Mouse (Mus musculus) spleen, adult 18-20 months (tissue): ENCODE data around the gene Hhipl1.

Experiments used
- DNase-seq, 2 experiments: peaks; one replicate each; pipeline ENCODE4 v3.0.0; 2022; ENCODE audit warnings: mixed read lengths in 2 of 2

The Hhipl1 gene

GRCm38 (mm10) chr12:108315818-108316217, 9.7 kb downstream of the Hhipl1 start:
- no peak for DNase-seq

GRCm38 (mm10) chr12:108316655-108317054, 10.6 kb downstream of the Hhipl1 start:
- no peak for DNase-seq

GRCm38 (mm10) chr12:108317201-108317738, 11.2 kb downstream of the Hhipl1 start:
- DNase-seq = no peak

GRCm38 (mm10) chr12:108317826-108318430, 11.9 kb downstream of the Hhipl1 start:
- no peak for DNase-seq

GRCm38 (mm10) chr12:108318499-108318898, 12.4 kb downstream of the Hhipl1 start:
- DNase-seq = no peak

GRCm38 (mm10) chr12:108320096-108320495, 14.0 kb downstream of the Hhipl1 start:
- no peak for DNase-seq

GRCm38 (mm10) chr12:108326401-108326800, 20.3 kb downstream of the Hhipl1 start:
- no peak for DNase-seq

- DNase-seq = no peak
Measured at GRCm38 (mm10) chr12:108327889-108328491, 21.9 kb downstream of the Hhipl1 start.

- peak; percentile 58 to 75 for DNase-seq
Measured at GRCm38 (mm10) chr12:108333056-108333455, 27.0 kb downstream of the Hhipl1 start.

- DNase-seq = peak; percentile 27 to 44
Measured at GRCm38 (mm10) chr12:108333481-108333882, 27.4 kb downstream of the Hhipl1 start.

GRCm38 (mm10) chr12:108333895-108334445, 27.9 kb downstream of the Hhipl1 start, which contains the start of gene Cyp46a1:
Gene Cyp46a1, plus strand, starts transcription at chr12:108334381.
- peak; percentile 93 to 95 for DNase-seq

- DNase-seq = no peak
Measured at GRCm38 (mm10) chr12:108334529-108334928, 28.5 kb downstream of the Hhipl1 start.

GRCm38 (mm10) chr12:108338572-108339190, 32.6 kb downstream of the Hhipl1 start:
- peak in 1 of 2 experiments; percentile 32 for DNase-seq

- no peak for DNase-seq
Measured at GRCm38 (mm10) chr12:108348151-108348550, 42.1 kb downstream of the Hhipl1 start.

GRCm38 (mm10) chr12:108349026-108349425, 43.0 kb downstream of the Hhipl1 start:
- no peak for DNase-seq

- DNase-seq = no peak
Measured at GRCm38 (mm10) chr12:108350931-108351330, 44.9 kb downstream of the Hhipl1 start.

GRCm38 (mm10) chr12:108352371-108353136, 46.5 kb downstream of the Hhipl1 start:
- no peak for DNase-seq

- no peak for DNase-seq
Measured at GRCm38 (mm10) chr12:108354284-108354683, 48.2 kb downstream of the Hhipl1 start.

- DNase-seq = no peak
Measured at GRCm38 (mm10) chr12:108355271-108355670, 49.2 kb downstream of the Hhipl1 start.

- no peak for DNase-seq
Measured at GRCm38 (mm10) chr12:108355986-108356385, 49.9 kb downstream of the Hhipl1 start.

GRCm38 (mm10) chr12:108363796-108364195, 57.7 kb downstream of the Hhipl1 start:
- DNase-seq = peak in 1 of 2 experiments; percentile 54

- no peak for DNase-seq
Measured at GRCm38 (mm10) chr12:108365340-108365739, 59.3 kb downstream of the Hhipl1 start.

GRCm38 (mm10) chr12:108365868-108366267, 59.8 kb downstream of the Hhipl1 start:
- no peak for DNase-seq
